Mouse (Mus musculus) thymus, adult 2 months (tissue): ENCODE data around the gene Gm20388. TPM values are rescaled to one million over a fixed set of nuclear protein-coding genes. Genes with fewer than 3 reads are reported as not detected.
A peak's percentile ranks its signal among the peaks of the same experiment; 100 is the strongest.

Experiments
- DNase-seq: peaks from one replicate; pipeline ENCODE4 v3.0.0; 2021
- H3K27ac ChIP-seq: fragments of 200-500 bp; 2 replicates; pipeline ENCODE4 v1.5.1; 2012; ENCODE audit warnings: low read length, control low read depth; ENCODE audit not compliant: control insufficient read depth, insufficient read depth
- H3K27me3 ChIP-seq: fragments of 200-500 bp; 2 replicates; pipeline ENCODE4 v1.6.1; 2012; ENCODE audit warnings: mild to moderate bottlenecking, low read length, moderate library complexity, mixed read lengths; ENCODE audit not compliant: control insufficient read depth, insufficient read depth
- H3K36me3 ChIP-seq: fragments of 200-500 bp; 2 replicates; pipeline ENCODE4 v1.6.1; 2012; ENCODE audit warnings: mild to moderate bottlenecking, low read length, moderate library complexity; ENCODE audit not compliant: control insufficient read depth, insufficient read depth
- H3K4me1 ChIP-seq: fragments of 200-500 bp; replicated peaks from 2 replicates; pipeline ENCODE4 v1.6.1; 2012; ENCODE audit warnings: low read length; ENCODE audit not compliant: control insufficient read depth, insufficient read depth
- H3K4me3 ChIP-seq: fragments of 200-500 bp; 2 replicates; pipeline ENCODE4 v1.5.1; 2012; ENCODE audit warnings: mild to moderate bottlenecking, low read length, control low read depth, moderate library complexity; ENCODE audit not compliant: control insufficient read depth, insufficient read depth
- CTCF ChIP-seq: fragments of 200-500 bp; IDR thresholded peaks from 2 replicates; pipeline ENCODE4 v1.5.1; 2012; ENCODE audit warnings: mild to moderate bottlenecking, control low read depth, low read length, moderate library complexity, borderline replicate concordance; ENCODE audit not compliant: control insufficient read depth, poor library complexity, insufficient read depth; ENCODE audit errors: extremely low read depth
- POLR2A ChIP-seq: fragments of 200-500 bp; IDR thresholded peaks from 2 replicates; pipeline ENCODE4 v1.6.1; 2012; ENCODE audit warnings: mild to moderate bottlenecking, low read length, control low read depth, moderate library complexity; ENCODE audit not compliant: control insufficient read depth, poor library complexity, insufficient read depth; ENCODE audit errors: extremely low read depth
- WGBS: fragments of 180-500 bp; shearing (Covaris S2); methylation state at CpG from one replicate; pipeline ENCODE4 v1.1.7; 2018; 5-methylcytosine and 5-hydroxymethylcytosine counted together
- polyA plus RNA-seq: library from polyadenylated mRNA; depleted of rRNA; stranded (reverse); fragments of >200 nt; gene quantifications from 2 replicates; pipeline ENCODE4 v1.2.3, GENCODE M21; 2012

Gene Gm20388
- polyA plus RNA-seq, 1 experiment = 103 TPM

DNA sequence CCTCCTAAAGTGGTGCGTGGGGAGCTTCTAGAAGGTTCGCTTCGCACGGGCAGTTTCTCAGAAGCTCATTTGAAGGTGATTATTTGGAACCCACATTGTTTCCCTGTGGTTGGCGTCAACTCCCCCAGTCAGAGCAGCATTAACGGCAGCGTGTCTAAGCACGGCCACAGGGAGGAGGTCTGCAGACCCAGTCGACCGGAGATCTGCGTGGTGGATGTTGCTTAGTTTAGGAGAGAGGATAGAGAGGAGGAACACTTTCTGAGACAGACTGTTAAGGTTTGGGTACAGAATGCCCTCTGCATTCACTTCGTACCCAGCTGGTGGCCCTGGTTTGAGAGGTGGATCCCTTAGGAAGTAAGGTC, 4234.0 kb downstream of the Gm20388 start:
- WGBS = 97% methylated on average over 12 of the region's 12 CpGs
- no peaks in the 10 kb centered on the region for H3K4me1 ChIP-seq
- DNase-seq = no peak
- H3K27me3 ChIP-seq = no peaks in the 10 kb centered on the region
- no peak overlapping the region for H3K4me3 ChIP-seq
- no peak for TF ChIP-seq POLR2A
- TF ChIP-seq CTCF = no peak
- no peaks in the 10 kb centered on the region for H3K36me3 ChIP-seq
- H3K27ac ChIP-seq = no peak overlapping the region

DNA sequence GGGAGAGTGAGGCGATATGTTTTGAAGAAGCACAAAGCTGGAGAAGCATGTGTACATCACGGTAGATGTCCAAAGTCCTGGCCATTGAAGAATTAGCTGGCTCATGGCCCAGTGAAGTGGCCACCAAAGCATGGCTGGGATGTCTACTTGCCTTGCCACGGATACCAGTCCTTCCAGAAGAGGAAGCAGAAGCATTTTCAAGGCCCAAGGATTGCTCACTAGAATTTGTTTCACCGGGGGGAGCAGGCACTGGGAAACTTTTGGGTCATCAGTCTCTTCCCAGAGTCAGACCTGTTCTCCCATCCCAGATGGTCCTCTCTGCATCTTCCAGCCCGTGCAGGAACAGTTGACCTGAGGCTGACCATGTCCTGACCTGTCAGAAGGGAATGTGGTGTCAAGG, 4235.6 kb downstream of the Gm20388 start:
- H3K27me3 ChIP-seq = no peaks in the 10 kb centered on the region

DNA sequence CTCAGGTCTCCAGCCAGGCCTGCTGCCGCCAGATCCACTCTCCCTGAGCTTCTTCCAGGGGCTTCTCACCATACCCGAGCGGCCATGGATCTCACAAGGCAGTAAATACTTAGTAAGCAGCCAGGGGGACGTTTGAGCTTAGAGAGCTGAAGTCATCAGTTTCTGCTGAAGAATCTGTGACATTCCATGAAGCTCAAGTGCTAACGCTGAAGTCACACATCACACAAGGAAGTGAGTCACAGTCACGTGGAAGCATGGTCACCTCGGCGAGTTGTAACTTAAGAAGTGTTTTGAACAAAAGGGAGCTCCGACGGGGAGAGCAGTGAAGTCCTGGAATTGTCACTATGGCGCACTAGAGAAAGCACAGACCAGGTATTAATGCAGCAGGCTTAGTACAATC, 4239.4 kb downstream of the Gm20388 start:
- DNase-seq = no peak
- Histone ChIP-seq H3K4me3 (no peak overlapping the region), H3K27ac (no peak overlapping the region), H3K4me1 (no peaks in the 10 kb centered on the region), H3K36me3 (no peaks in the 10 kb centered on the region), H3K27me3 (no peaks in the 10 kb centered on the region)
- no peak for TF ChIP-seq CTCF
- no peak for TF ChIP-seq POLR2A
- 83% methylated on average over 11 of the region's 11 CpGs for WGBS

More for the DNA sequence above, 4235.6 kb downstream of the Gm20388 start:
- 86% methylated on average over 5 of the region's 5 CpGs for WGBS
- TF ChIP-seq CTCF = no peak
- TF ChIP-seq POLR2A = no peak
- H3K4me1 ChIP-seq = no peaks in the 10 kb centered on the region
- H3K27ac ChIP-seq = no peak overlapping the region
- H3K36me3 ChIP-seq = no peaks in the 10 kb centered on the region
- DNase-seq = no peak
- no peak overlapping the region for H3K4me3 ChIP-seq

DNA sequence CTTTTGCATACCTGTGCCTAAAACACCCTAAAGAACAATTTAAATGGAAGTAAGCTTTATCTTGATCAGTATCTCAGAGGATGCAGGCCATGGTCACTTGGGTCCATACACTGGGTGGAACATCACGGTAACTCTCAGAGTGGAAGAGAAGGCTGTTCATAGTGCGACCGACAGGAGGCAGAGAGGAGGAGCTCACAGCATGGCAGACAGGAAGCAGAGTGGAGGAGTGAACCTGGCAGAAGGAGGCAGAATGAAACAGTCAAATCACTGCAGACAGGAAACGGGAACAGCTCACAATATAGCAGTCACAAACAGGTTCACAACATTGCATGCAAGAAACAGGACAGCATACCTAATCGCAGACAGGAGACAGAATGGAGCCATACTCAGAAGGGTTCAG, 4239.9 kb downstream of the Gm20388 start:
- 77% methylated on average over 5 of the region's 5 CpGs for WGBS
- Histone ChIP-seq H3K27me3 (no peaks in the 10 kb centered on the region), H3K4me1 (no peaks in the 10 kb centered on the region), H3K4me3 (no peak overlapping the region), H3K27ac (no peak overlapping the region), H3K36me3 (no peaks in the 10 kb centered on the region)
- TF ChIP-seq POLR2A = no peak
- no peak for TF ChIP-seq CTCF
- peak; percentile 28 for DNase-seq

DNA sequence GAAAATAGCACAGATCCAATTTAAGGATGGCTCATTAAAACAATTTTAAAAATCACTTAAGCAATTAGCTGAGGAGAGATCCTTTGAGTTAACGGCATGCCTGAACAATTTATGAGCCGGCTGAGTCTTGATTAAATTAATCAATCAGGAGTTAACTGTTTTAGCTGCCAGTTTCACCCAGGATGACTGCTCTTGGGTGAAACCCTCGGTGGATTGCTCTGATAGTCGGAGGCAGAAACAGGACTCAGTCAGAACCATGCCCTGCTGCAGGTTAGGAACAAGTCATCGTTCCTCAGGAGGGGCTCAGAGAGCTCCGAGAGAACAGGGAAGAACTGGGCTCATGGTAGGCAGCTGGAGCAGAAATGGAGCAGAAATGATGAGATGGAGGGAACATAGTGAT, 4241.2 kb downstream of the Gm20388 start:
- WGBS = 96% methylated on average over 6 of the region's 6 CpGs
- Histone ChIP-seq H3K27me3 (no peaks in the 10 kb centered on the region), H3K4me1 (no peaks in the 10 kb centered on the region), H3K36me3 (no peaks in the 10 kb centered on the region), H3K4me3 (no peak overlapping the region), H3K27ac (no peak overlapping the region)
- TF ChIP-seq CTCF = no peak
- no peak for DNase-seq

DNA sequence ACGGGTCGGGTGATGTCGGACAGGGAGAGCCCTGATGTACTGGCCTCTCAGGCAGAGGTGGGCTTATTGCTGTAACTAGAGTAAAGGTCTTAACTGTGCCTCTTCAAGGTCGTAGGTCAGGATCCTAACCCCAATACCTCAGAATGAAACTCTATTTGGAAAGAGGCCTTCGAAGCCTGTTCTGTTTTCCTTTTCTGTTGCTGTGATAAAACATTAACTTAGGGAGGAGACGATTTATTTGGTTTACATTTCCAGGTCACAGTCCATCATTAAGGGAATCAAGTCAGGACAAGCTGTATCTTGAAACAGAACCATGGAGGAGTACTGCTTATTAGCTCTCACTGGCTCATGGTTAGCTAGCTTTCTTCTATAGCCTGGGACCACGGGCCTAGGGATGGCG, 4242.1 kb downstream of the Gm20388 start:
- Histone ChIP-seq H3K27me3 (no peaks in the 10 kb centered on the region), H3K27ac (no peak overlapping the region), H3K4me1 (no peaks in the 10 kb centered on the region), H3K4me3 (no peak overlapping the region), H3K36me3 (no peaks in the 10 kb centered on the region)
- WGBS = 97% methylated on average over 8 of the region's 8 CpGs
- no peak for TF ChIP-seq CTCF
- no peak for TF ChIP-seq POLR2A
- DNase-seq = no peak

DNA sequence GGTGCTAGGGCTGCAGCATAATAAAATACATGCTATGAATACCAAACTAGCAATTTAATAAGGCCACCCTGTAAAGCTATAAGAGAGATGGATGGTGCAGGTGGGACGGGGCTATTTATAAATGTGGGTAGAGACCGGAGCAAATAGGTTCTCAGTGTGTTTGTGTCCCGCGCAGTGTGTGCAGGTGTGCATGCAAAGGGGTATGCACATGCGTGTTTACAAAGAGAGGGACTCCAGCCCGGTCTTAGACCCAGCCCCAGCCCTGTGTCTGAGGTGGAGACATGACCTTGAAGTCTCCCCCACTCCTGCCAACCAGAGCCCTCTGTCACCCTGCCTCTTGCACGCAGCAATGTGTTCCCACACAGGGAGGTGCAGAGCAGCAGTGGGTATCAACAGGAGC, 4245.7 kb downstream of the Gm20388 start:
- WGBS = 86% methylated on average over 7 of the region's 7 CpGs
- DNase-seq = no peak
- TF ChIP-seq CTCF (no peak), POLR2A (no peak)

DNA sequence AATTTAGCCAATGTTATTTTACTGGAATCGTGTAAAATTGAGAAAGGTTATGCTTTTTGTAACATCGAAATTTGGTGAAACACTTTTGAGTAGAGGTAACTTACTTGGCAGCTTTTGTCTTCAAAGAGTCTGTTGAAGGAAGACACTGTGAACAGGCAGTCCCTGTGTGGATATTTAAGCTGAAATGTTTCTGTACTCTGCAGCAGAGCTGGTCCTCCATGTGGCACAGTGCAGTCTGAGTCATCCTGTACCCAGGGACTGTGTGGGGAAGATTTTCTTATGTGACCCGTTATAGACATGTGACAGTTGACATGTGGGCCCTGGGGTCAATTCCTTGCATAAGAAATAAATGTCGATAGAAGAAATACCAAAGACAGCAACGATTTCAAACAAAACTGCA, 4251.0 kb downstream of the Gm20388 start:
- H3K27ac ChIP-seq = no peak overlapping the region
- H3K27me3 ChIP-seq = no peaks in the 10 kb centered on the region
- H3K4me3 ChIP-seq = no peak overlapping the region
- no peak for TF ChIP-seq CTCF
- TF ChIP-seq POLR2A = no peak
- no peaks in the 10 kb centered on the region for H3K4me1 ChIP-seq
- H3K36me3 ChIP-seq = no peaks in the 10 kb centered on the region
- WGBS = 88% methylated on average over 5 of the region's 5 CpGs
- DNase-seq = no peak

More for the DNA sequence above, 4245.7 kb downstream of the Gm20388 start:
- Histone ChIP-seq H3K4me3 (no peak overlapping the region), H3K4me1 (no peaks in the 10 kb centered on the region), H3K27me3 (no peaks in the 10 kb centered on the region), H3K27ac (no peak overlapping the region), H3K36me3 (no peaks in the 10 kb centered on the region)
